Mouse (Mus musculus) liver, embryonic 14.5 days (tissue): Measurements from ENCODE around the gene Olfr656. TPM values are rescaled to one million over a fixed set of nuclear protein-coding genes. Genes with fewer than 3 reads are reported as not detected.
A peak's percentile ranks its signal among the peaks of the same experiment; 100 is the strongest.

Experiments used
- ATAC-seq: fragments of 200-750 bp; cut with Nextera tagmentation; 2 replicates; pipeline ENCODE4 v1.8.0; 2017; ENCODE audit warnings: moderate number of reproducible peaks, mild to moderate bottlenecking, moderate library complexity; ENCODE audit not compliant: insufficient read depth
- DNase-seq, 3 experiments: peaks; one replicate each; pipeline ENCODE4 v3.0.0-alpha.2; 2012 to 2013; ENCODE audit warnings: low read depth in 3 of 3, low spot score in 3 of 3
- H3K27ac ChIP-seq: fragments of 300-500 bp; sonication (generic); 2 replicates; pipeline ENCODE4 v1.5.1; 2014; ENCODE audit warnings: moderate library complexity, mild to moderate bottlenecking, control low read depth, inconsistent platforms
- H3K27me3 ChIP-seq: fragments of 300-500 bp; sonication (generic); 2 replicates; pipeline ENCODE4 v1.6.1; 2014; ENCODE audit warnings: mild to moderate bottlenecking, low read length, moderate library complexity; ENCODE audit not compliant: control insufficient read depth, insufficient read depth
- H3K36me3 ChIP-seq: fragments of 300-500 bp; sonication (generic); replicated peaks from 2 replicates; pipeline ENCODE4 v1.6.1; 2014; ENCODE audit warnings: low read depth; ENCODE audit not compliant: control insufficient read depth, insufficient read depth
- H3K4me1 ChIP-seq, 2 experiments: fragments of 200-500 bp in 1 of 2; fragments of 300-500 bp in 1 of 2; sonication (generic) in 1 of 2; replicated peaks; 2 replicates each; pipeline ENCODE4 v1.6.1; 2012 to 2014; ENCODE audit warnings: antibody characterized with exemption in 1 of 2, inconsistent platforms in 1 of 2, low read length in 1 of 2; ENCODE audit not compliant: control insufficient read depth in 2 of 2, insufficient read depth in 2 of 2
- H3K4me2 ChIP-seq: fragments of 300-500 bp; sonication (generic); 2 replicates; pipeline ENCODE4 v1.6.1; 2014; ENCODE audit warnings: low read depth, mild to moderate bottlenecking, control low read depth, moderate library complexity
- H3K4me3 ChIP-seq, 2 experiments: fragments of 200-500 bp in 1 of 2; fragments of 300-500 bp in 1 of 2; sonication (generic) in 1 of 2; 2 replicates each; pipeline ENCODE4 v1.5.1; 2012 to 2014; ENCODE audit warnings: low read depth in 2 of 2, low read length in 2 of 2, mild to moderate bottlenecking in 2 of 2, control low read depth in 1 of 2, inconsistent platforms in 1 of 2, moderate library complexity in 1 of 2; ENCODE audit not compliant: insufficient read depth in 1 of 2
- H3K9ac ChIP-seq: fragments of 300-500 bp; sonication (generic); replicated peaks from 2 replicates; pipeline ENCODE4 v1.6.1; 2014; ENCODE audit warnings: mild to moderate bottlenecking, control low read depth, moderate library complexity
- H3K9me3 ChIP-seq: fragments of 300-500 bp; sonication (generic); 2 replicates; pipeline ENCODE4 v1.6.1; 2016; ENCODE audit warnings: low read length, mixed read lengths; ENCODE audit not compliant: control insufficient read depth
- CTCF ChIP-seq: IDR thresholded peaks from 2 replicates; pipeline ENCODE4 v1.5.1; 2016; ENCODE audit warnings: antibody characterized with exemption, low read depth, control low read depth
- EP300 ChIP-seq: IDR thresholded peaks from 2 replicates; pipeline ENCODE4 v1.6.1; 2016; ENCODE audit warnings: antibody characterized with exemption, low read depth
- WGBS: fragments of 180-500 bp; shearing (Covaris S2); extraction: QIAGEN DNeasy Blood & Tissue Kit; methylation state at CpG from one replicate; pipeline ENCODE4 v1.1.7; 2014; ENCODE audit not compliant: insufficient replicate concordance; 5-methylcytosine and 5-hydroxymethylcytosine counted together
- polyA plus RNA-seq, 2 experiments: library from polyadenylated mRNA; depleted of rRNA in 1 of 2; stranded (reverse) in 1 of 2; unstranded in 1 of 2; fragments of >200 nt; fragmentation: Nextera tagmentation in 1 of 2; extraction: Ambion mirVana in 1 of 2; gene quantifications; 2 replicates each; pipeline versions ENCODE4 v1.2.1 to v1.2.3; 2012 to 2014

The Olfr656 gene
- polyA plus RNA-seq, 2 experiments, result not detected

DNA sequence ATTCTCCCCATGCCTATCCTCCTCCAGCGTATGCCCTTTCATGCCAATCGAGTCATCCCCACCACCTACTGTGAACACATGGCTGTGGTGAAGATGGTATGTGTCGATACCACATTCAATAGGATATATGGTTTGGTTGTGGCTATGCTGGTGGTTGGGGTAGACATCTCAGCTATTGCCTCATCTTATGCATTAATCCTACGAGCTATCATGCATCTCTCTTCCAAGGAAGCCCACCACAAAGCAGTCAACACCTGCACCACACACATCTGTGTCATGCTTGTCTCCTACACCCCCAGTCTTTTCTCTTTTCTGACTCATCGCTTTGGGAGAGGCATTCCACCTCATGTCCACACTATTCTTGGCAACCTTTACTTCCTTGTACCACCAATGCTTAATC lies 25.5 kb upstream of the Olfr656 start:
- DNase-seq (no peak), ATAC-seq (no peak)
- no peak overlapping the region for H3K4me3 ChIP-seq
- no peaks in the 10 kb centered on the region for H3K27me3 ChIP-seq
- 59% methylated on average over 5 of the region's 5 CpGs for WGBS
- no peaks in the 10 kb centered on the region for H3K9me3 ChIP-seq
- H3K4me2 ChIP-seq, result no peak overlapping the region
- no peak overlapping the region for H3K27ac ChIP-seq
- no peak overlapping the region for H3K9ac ChIP-seq
- H3K36me3 ChIP-seq, result no peaks in the 10 kb centered on the region
- TF ChIP-seq CTCF (no peak), EP300 (no peak)
- H3K4me1 ChIP-seq, result no peaks in the 10 kb centered on the region

- WGBS, result 58% methylated on average over 2 of the region's 2 CpGs
- Histone ChIP-seq H3K9me3 (no peaks in the 10 kb centered on the region), H3K27ac (no peak within 1 kb of the TSS), H3K27me3 (no peaks in the 10 kb centered on the region), H3K9ac (no peak within 1 kb of the TSS), H3K4me1 (no peaks in the 10 kb centered on the region), H3K36me3 (no peaks in the 10 kb centered on the region), H3K4me3 (no peak within 1 kb of the TSS), H3K4me2 (no peak within 1 kb of the TSS)
- no peak for ATAC-seq
- DNase-seq, result no peak
- TF ChIP-seq EP300, result no peak
Measured at GRCm38 (mm10) chr7:104601679-104602078, 12.1 kb upstream of the Olfr656 start, which contains the start of gene Olfr655. Olfr655 (minus strand) TSS chr7:104601779.

DNA sequence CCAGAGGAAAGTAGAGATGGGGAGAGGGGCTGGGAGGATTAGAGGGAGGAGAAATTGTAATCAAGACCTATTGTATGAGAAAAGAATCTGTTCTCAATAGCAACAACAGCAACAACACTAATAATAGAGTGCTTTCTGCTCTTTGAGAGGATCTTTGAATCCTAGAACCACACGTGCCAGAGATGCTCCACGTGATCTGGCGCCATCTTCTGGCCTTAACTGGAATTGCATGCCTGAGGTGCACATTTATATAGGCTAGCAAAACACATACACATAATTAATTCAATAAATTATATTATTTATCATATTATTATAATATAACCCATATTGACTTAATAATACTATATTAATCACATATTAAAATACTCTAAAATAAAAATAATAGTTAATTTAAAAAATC lies 10.6 kb upstream of the Olfr656 start:
- DNase-seq (peak in 1 of 3 experiments; percentile 0), ATAC-seq (no peak)
- TF ChIP-seq EP300 (no peak), CTCF (peak; percentile 77)
- H3K27ac ChIP-seq, result no peak overlapping the region
- H3K36me3 ChIP-seq, result no peaks in the 10 kb centered on the region
- H3K9me3 ChIP-seq, result no peaks in the 10 kb centered on the region
- H3K27me3 ChIP-seq, result no peaks in the 10 kb centered on the region
- no peak overlapping the region for H3K4me3 ChIP-seq
- H3K4me1 ChIP-seq, result no peaks in the 10 kb centered on the region
- H3K9ac ChIP-seq, result no peak overlapping the region
- H3K4me2 ChIP-seq, result no peak overlapping the region
- WGBS, result 3% methylated on average over 3 of the region's 3 CpGs

- Histone ChIP-seq H3K9me3 (no peaks in the 10 kb centered on the region), H3K4me3 (no peak overlapping the region), H3K27me3 (no peaks in the 10 kb centered on the region), H3K9ac (no peak overlapping the region), H3K36me3 (no peaks in the 10 kb centered on the region), H3K4me1 (no peaks in the 10 kb centered on the region), H3K27ac (no peak overlapping the region), H3K4me2 (no peak overlapping the region)
- DNase-seq (no peak), ATAC-seq (no peak)
- no peak for TF ChIP-seq EP300
- TF ChIP-seq CTCF, result no peak
Measured at GRCm38 (mm10) chr7:104604727-104605126, 9.0 kb upstream of the Olfr656 start.

DNA sequence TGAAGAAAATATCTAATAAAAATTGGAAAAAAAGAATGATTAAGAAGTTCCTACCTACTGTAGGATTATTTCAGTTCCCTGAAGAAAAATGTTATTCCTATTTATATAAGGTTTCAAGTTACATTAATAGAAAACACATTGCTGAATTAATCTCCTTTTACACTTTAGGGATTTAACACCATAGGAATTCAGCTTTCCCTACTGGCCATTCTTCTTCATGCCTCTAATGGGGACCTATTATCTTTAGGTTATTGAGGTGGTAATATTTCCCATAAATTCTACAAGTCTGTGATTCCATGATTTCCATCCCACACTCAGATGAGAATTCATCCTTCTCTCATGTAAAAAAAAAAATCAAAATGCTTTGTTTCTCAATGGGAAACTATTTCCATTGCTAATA lies 10.7 kb downstream of the Olfr656 start, which contains the start of gene Olfr657:
Olfr657 (plus strand) TSS at position 301 of the 400 bp plus-strand sequence.
- H3K4me1 ChIP-seq, result no peaks in the 10 kb centered on the region

More for the DNA sequence above, 10.7 kb downstream of the Olfr656 start, which contains the start of gene Olfr657:
- H3K36me3 ChIP-seq, result no peaks in the 10 kb centered on the region
- DNase-seq (no peak), ATAC-seq (no peak)
- no peaks in the 10 kb centered on the region for H3K27me3 ChIP-seq
- H3K4me2 ChIP-seq, result no peak within 1 kb of the TSS
- H3K9ac ChIP-seq, result no peak within 1 kb of the TSS
- no peaks in the 10 kb centered on the region for H3K9me3 ChIP-seq
- H3K27ac ChIP-seq, result no peak within 1 kb of the TSS
- TF ChIP-seq EP300, result no peak
- no peak for TF ChIP-seq CTCF
- no peak within 1 kb of the TSS for H3K4me3 ChIP-seq
